Mouse (Mus musculus): ENCODE measurements around the gene Tmbim4. TPM values are rescaled to one million over a fixed set of nuclear protein-coding genes. Genes with fewer than 3 reads are reported as not detected.
A peak's percentile ranks its signal among the peaks of the same experiment; 100 is the strongest.

Gene Tmbim4
- polyA plus RNA-seq, 1 experiment from 2014 or later, result 140 TPM

GRCm38 (mm10) chr10:120189782-120190181 is 11.6 kb upstream of the Tmbim4 start:
- WGBS (ENCODE audit: insufficient replicate concordance), result 21% methylated on average over 6 of the region's 6 CpGs
- H3K9me3 ChIP-seq (ENCODE audit: low read length), result no peaks in the 10 kb centered on the region
- no peak overlapping the region for H3K4me3 ChIP-seq (ENCODE audit: low read depth, low read length)
- no peak overlapping the region for H3K9ac ChIP-seq (replicated peaks)
- peaks cover 10% of the 10 kb centered on the region for H3K4me1 ChIP-seq (ENCODE audit: insufficient read depth)
- no peaks in the 10 kb centered on the region for H3K36me3 ChIP-seq (replicated peaks; ENCODE audit: insufficient read depth, low read length)
- no peaks in the 10 kb centered on the region for H3K27me3 ChIP-seq (ENCODE audit: insufficient read depth, low read length)
- no peak for DNase-seq
- no peak overlapping the region for H3K27ac ChIP-seq (ENCODE audit: low read depth)
- ATAC-seq, result no peak
- H3K4me2 ChIP-seq (ENCODE audit: low read depth, low read length), result peak overlapping the region; percentile 23
- no peak for TF ChIP-seq EP300 (IDR thresholded peaks at IDR 0.05; ENCODE audit: low read depth)
- no peak for TF ChIP-seq CTCF (IDR thresholded peaks at IDR 0.05; ENCODE audit: low read depth)

- WGBS (ENCODE audit: insufficient replicate concordance), result 56% methylated on average over 6 of the region's 6 CpGs
- Histone ChIP-seq H3K36me3 (replicated peaks; ENCODE audit: insufficient read depth, low read length) (no peaks in the 10 kb centered on the region), H3K4me2 (ENCODE audit: low read depth, low read length) (no peak overlapping the region), H3K27me3 (ENCODE audit: insufficient read depth, low read length) (no peaks in the 10 kb centered on the region), H3K4me3 (ENCODE audit: low read depth, low read length) (no peak overlapping the region), H3K27ac (ENCODE audit: low read depth) (no peak overlapping the region), H3K9me3 (ENCODE audit: low read length) (no peaks in the 10 kb centered on the region), H3K9ac (replicated peaks) (no peak overlapping the region), H3K4me1 (ENCODE audit: insufficient read depth) (peaks cover 10% of the 10 kb centered on the region)
- ATAC-seq (no peak), DNase-seq (no peak)
- TF ChIP-seq CTCF (IDR thresholded peaks at IDR 0.05; ENCODE audit: low read depth) (no peak), EP300 (IDR thresholded peaks at IDR 0.05; ENCODE audit: low read depth) (no peak)
Observed at GRCm38 (mm10) chr10:120191165-120191564, 10.2 kb upstream of the Tmbim4 start.

GRCm38 (mm10) chr10:120192278-120192677 is 9.1 kb upstream of the Tmbim4 start:
- H3K4me1 ChIP-seq (ENCODE audit: insufficient read depth), result peaks cover 10% of the 10 kb centered on the region
- DNase-seq, result no peak
- no peak for TF ChIP-seq EP300 (IDR thresholded peaks at IDR 0.05; ENCODE audit: low read depth)
- TF ChIP-seq CTCF (IDR thresholded peaks at IDR 0.05; ENCODE audit: low read depth), result no peak
- no peak overlapping the region for H3K27ac ChIP-seq (ENCODE audit: low read depth)
- no peak overlapping the region for H3K4me2 ChIP-seq (ENCODE audit: low read depth, low read length)
- H3K27me3 ChIP-seq (ENCODE audit: insufficient read depth, low read length), result no peaks in the 10 kb centered on the region
- 74% methylated on average over 4 of the region's 4 CpGs for WGBS (ENCODE audit: insufficient replicate concordance)
- no peaks in the 10 kb centered on the region for H3K9me3 ChIP-seq (ENCODE audit: low read length)
- no peak for ATAC-seq
- H3K9ac ChIP-seq (replicated peaks), result no peak overlapping the region
- no peaks in the 10 kb centered on the region for H3K36me3 ChIP-seq (replicated peaks; ENCODE audit: insufficient read depth, low read length)
- H3K4me3 ChIP-seq (ENCODE audit: low read depth, low read length), result no peak overlapping the region

- no peak overlapping the region for H3K4me2 ChIP-seq (ENCODE audit: low read depth, low read length)
- 46% methylated on average over 8 of the region's 8 CpGs for WGBS (ENCODE audit: insufficient replicate concordance)
- H3K36me3 ChIP-seq (replicated peaks; ENCODE audit: insufficient read depth, low read length), result no peaks in the 10 kb centered on the region
- H3K9me3 ChIP-seq (ENCODE audit: low read length), result no peaks in the 10 kb centered on the region
- no peaks in the 10 kb centered on the region for H3K27me3 ChIP-seq (ENCODE audit: insufficient read depth, low read length)
- H3K4me1 ChIP-seq (ENCODE audit: insufficient read depth), result peaks cover 10% of the 10 kb centered on the region
- H3K27ac ChIP-seq (ENCODE audit: low read depth), result no peak overlapping the region
- DNase-seq (no peak), ATAC-seq (no peak)
- TF ChIP-seq CTCF (IDR thresholded peaks at IDR 0.05; ENCODE audit: low read depth) (no peak), EP300 (IDR thresholded peaks at IDR 0.05; ENCODE audit: low read depth) (no peak)
- H3K9ac ChIP-seq (replicated peaks), result no peak overlapping the region
- H3K4me3 ChIP-seq (ENCODE audit: low read depth, low read length), result no peak overlapping the region
Observed at GRCm38 (mm10) chr10:120193255-120193654, 8.1 kb upstream of the Tmbim4 start.

- no peak overlapping the region for H3K9ac ChIP-seq (replicated peaks)
- TF ChIP-seq EP300 (IDR thresholded peaks at IDR 0.05; ENCODE audit: low read depth) (no peak), CTCF (IDR thresholded peaks at IDR 0.05; ENCODE audit: low read depth) (no peak)
- peaks cover 3% of the 10 kb centered on the region; the same call in 1 of the 2 replicates for H3K27me3 ChIP-seq (ENCODE audit: insufficient read depth, low read length)
- peaks cover 14% of the 10 kb centered on the region; the same call in 1 of the 2 replicates for H3K4me1 ChIP-seq (ENCODE audit: insufficient read depth)
- 62% methylated on average over 14 of the region's 14 CpGs for WGBS (ENCODE audit: insufficient replicate concordance)
- H3K27ac ChIP-seq (ENCODE audit: low read depth), result no peak overlapping the region
- no peaks in the 10 kb centered on the region for H3K36me3 ChIP-seq (replicated peaks; ENCODE audit: insufficient read depth, low read length)
- no peaks in the 10 kb centered on the region for H3K9me3 ChIP-seq (ENCODE audit: low read length)
- H3K4me2 ChIP-seq (ENCODE audit: low read depth, low read length), result no peak overlapping the region
- H3K4me3 ChIP-seq (ENCODE audit: low read depth, low read length), result no peak overlapping the region
- DNase-seq (no peak), ATAC-seq (no peak)
Observed at GRCm38 (mm10) chr10:120197061-120197835, 4.1 kb upstream of the Tmbim4 start.

GRCm38 (mm10) chr10:120201961-120202402 is 592 bp downstream of the Tmbim4 start, which contains the start of gene Irak3:
Irak3 (minus strand) TSS chr10:120202130.
- TF ChIP-seq CTCF (IDR thresholded peaks at IDR 0.05; ENCODE audit: low read depth) (peak; percentile 97), EP300 (IDR thresholded peaks at IDR 0.05; ENCODE audit: low read depth) (no peak)
- H3K27ac ChIP-seq (ENCODE audit: low read depth), result peak within 1 kb of the TSS; percentile 81
- peaks cover 3% of the 10 kb centered on the region; the same call in 1 of the 2 replicates for H3K27me3 ChIP-seq (ENCODE audit: insufficient read depth, low read length)
- WGBS (ENCODE audit: insufficient replicate concordance), result under 1% methylated on average over 13 of the region's 13 CpGs
- H3K9me3 ChIP-seq (ENCODE audit: low read length), result no peaks in the 10 kb centered on the region
- peak; percentile 86 for DNase-seq
- H3K9ac ChIP-seq (replicated peaks), result peak within 1 kb of the TSS; percentile 65
- no peaks in the 10 kb centered on the region for H3K36me3 ChIP-seq (replicated peaks; ENCODE audit: insufficient read depth, low read length)
- H3K4me3 ChIP-seq (ENCODE audit: low read depth, low read length), result peak within 1 kb of the TSS; percentile 73
- peak; percentile 65 for ATAC-seq
- H3K4me1 ChIP-seq (ENCODE audit: insufficient read depth), result peaks cover 14% of the 10 kb centered on the region; the same call in 1 of the 2 replicates
- peak within 1 kb of the TSS; percentile 97 for H3K4me2 ChIP-seq (ENCODE audit: low read depth, low read length)
